Mouse (Mus musculus): Measurements from ENCODE around the gene Recql5. TPM values are rescaled to one million over a fixed set of nuclear protein-coding genes. Genes with fewer than 3 reads are reported as not detected.
"Not testable (repeated sequence)": the region's sequence is repeated elsewhere in the genome, so short reads cannot be mapped to it uniquely, and the experiment has no call there.

The Recql5 gene
- polyA plus RNA-seq, 1 experiment: 40.9 TPM

DNA sequence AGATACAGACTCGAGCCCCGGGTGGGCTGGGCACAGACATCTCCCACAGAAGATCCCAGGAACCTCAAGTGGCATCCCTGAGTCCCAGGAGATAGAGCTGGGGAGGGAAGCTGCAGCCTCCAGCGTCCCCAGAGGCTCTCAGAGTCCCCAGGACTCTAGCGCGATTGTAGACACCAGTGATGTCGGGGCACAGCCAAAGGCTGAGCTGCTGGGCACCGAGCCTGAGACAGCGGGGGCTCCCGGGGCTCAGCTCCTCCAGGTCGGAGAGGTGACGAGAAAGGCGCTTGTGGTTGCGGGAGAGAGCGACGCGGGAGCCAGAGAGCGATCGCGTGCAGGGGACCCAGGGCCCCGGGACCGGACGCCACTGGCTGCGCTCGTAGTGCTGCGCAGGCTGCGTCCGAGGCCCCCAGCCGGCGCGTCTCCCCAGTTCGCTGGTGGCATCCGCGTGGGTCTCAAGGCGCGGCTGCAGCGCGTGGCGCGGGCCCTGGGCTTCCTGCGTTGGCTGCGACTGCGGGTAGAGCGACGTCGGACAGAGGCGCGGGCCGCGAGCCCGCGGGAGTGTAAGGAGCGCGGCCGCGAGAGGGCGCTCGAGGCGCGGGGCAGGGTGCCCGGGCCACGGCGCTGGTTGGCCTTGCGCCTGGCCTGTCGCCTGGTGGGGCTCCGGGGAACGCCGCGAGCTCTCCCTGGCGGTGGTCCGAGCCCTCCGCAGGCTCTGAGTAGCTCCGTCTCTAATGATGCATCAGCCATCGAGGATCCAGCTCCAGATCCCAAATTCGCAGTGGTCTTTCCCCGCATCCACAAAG lies 73.9 kb downstream of the Recql5 start:
- Histone ChIP-seq H3K27ac (ENCODE audit: control insufficient read depth, insufficient read depth, low read depth, low read length, poor library complexity) (no peak overlapping the region), H3K4me3 (replicated peaks; ENCODE audit: control insufficient read depth, low read depth, low read length) (no peak overlapping the region), H3K4me1 (ENCODE audit: control insufficient read depth, insufficient read depth, low read length) (no peaks in the 10 kb centered on the region)
- WGBS: 3% methylated on average over 74 of the region's 75 CpGs
- TF ChIP-seq POLR2A (IDR thresholded peaks at IDR 0.05; ENCODE audit: borderline replicate concordance, control insufficient read depth, low read depth, low read length) (0 out of 2 replicates have a peak, but pooled peaks have one; percentile 23), CTCF (IDR thresholded peaks at IDR 0.05; ENCODE audit: control insufficient read depth, insufficient read depth, low read length) (peak; percentile 74)

DNA sequence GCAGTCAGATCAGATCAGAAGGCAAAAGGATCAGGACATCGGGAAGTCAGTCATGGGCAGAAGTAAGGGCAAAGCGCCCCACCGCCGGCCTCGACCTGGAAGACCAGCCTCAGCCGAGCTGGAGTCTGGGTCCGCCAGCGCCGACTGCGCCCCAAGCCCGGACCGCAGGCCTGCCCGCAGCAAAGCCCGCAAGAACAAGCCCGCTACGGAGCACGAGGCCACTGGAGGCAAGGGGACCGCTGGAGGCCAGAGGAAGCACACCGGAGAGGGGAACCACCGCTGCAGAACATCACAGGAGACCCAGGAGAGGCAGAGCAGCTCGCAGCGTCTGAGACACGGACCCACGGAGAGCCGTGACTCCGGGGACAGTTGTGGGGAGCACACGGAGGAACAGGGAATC lies 74.9 kb downstream of the Recql5 start, which contains the start of gene Myo15b:
TSS of gene Myo15b (plus strand) at position 53 of the 400 bp plus-strand sequence.
- WGBS: 6% methylated on average over 27 of the region's 27 CpGs
- H3K4me3 ChIP-seq (replicated peaks; ENCODE audit: control insufficient read depth, low read depth, low read length): no peak within 1 kb of the TSS
- TF ChIP-seq POLR2A (IDR thresholded peaks at IDR 0.05; ENCODE audit: borderline replicate concordance, control insufficient read depth, low read depth, low read length) (no peak), CTCF (IDR thresholded peaks at IDR 0.05; ENCODE audit: control insufficient read depth, insufficient read depth, low read length) (no peak)

DNA sequence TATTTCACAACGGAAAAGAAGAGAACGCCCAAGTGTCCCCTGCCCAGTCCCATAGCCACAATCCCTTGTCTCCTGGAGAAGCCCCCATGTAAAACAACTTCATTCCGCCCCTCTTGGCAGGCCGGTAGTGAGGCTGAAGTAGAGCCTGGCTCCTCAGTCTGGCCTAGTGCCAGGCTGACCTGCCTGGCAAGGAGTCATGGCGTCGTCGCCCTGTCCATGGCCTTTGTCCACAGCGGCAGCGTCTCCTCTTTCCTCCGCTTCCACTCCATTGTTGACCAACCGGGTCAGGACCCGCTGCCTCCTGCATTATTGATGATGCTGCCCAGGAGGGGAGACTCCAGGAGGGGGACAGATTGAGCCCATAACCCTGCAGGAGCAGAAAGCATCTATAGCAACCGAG lies 75.3 kb downstream of the Recql5 start:
- Histone ChIP-seq H3K4me3 (replicated peaks; ENCODE audit: control insufficient read depth, low read depth, low read length) (no peak overlapping the region), H3K4me1 (ENCODE audit: control insufficient read depth, insufficient read depth, low read length) (no peaks in the 10 kb centered on the region), H3K27ac (ENCODE audit: control insufficient read depth, insufficient read depth, low read depth, low read length, poor library complexity) (no peak overlapping the region)
- 75% methylated on average over 13 of the region's 13 CpGs for WGBS
- TF ChIP-seq POLR2A (IDR thresholded peaks at IDR 0.05; ENCODE audit: borderline replicate concordance, control insufficient read depth, low read depth, low read length) (no peak), CTCF (IDR thresholded peaks at IDR 0.05; ENCODE audit: control insufficient read depth, insufficient read depth, low read length) (no peak)

More for the DNA sequence above, 74.9 kb downstream of the Recql5 start, which contains the start of gene Myo15b:
- no peaks in the 10 kb centered on the region for H3K4me1 ChIP-seq (ENCODE audit: control insufficient read depth, insufficient read depth, low read length)
- H3K27ac ChIP-seq (ENCODE audit: control insufficient read depth, insufficient read depth, low read depth, low read length, poor library complexity): no peak within 1 kb of the TSS

DNA sequence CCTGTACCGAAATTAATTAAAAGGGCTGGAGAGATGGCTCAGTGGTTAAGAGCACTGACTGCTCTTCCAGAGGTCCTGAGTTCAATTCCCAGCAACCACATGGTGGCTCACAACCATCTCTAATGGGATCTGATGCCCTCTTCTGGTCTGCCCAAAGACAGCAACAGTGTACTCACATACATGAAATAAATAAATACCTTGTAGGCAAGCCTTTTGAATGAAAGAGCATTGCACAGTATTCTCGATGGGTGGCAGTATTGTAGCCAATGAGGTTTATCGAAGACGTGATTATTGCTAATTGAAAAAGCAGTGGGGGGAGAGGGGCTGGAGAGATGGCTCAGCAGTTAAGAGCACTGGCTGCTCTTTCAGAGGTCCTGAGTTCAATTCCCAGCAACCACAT lies 76.1 kb downstream of the Recql5 start:
- not testable (repeated sequence) for H3K27ac ChIP-seq (ENCODE audit: control insufficient read depth, insufficient read depth, low read depth, low read length, poor library complexity); H3K4me1 ChIP-seq (ENCODE audit: control insufficient read depth, insufficient read depth, low read length); H3K4me3 ChIP-seq (replicated peaks; ENCODE audit: control insufficient read depth, low read depth, low read length)
- 91% methylated on average over 4 of the region's 4 CpGs for WGBS

DNA sequence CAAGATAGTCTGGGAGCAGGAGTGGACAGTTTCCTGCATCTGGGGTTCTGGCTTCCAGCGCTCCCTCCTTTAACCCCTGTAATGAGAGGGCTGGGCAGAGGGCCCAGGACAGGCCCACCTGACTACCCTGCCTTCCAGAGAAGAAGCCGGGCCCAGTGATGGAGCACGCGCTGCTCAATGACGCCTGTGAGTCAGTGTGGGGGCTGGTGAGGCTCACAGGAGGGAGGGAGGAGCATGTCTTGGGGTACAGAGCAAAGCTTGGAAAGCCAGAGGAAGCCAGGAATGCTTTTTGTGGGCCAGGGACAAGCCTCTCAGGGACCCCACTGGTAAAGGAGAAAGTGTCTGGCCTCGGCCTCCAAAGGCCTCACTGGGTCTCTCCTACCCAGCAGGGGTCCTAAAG lies 78.6 kb downstream of the Recql5 start:
- H3K27ac ChIP-seq (ENCODE audit: control insufficient read depth, insufficient read depth, low read depth, low read length, poor library complexity): no peak overlapping the region
- WGBS: 87% methylated on average over 6 of the region's 6 CpGs
- no peak for TF ChIP-seq POLR2A (IDR thresholded peaks at IDR 0.05; ENCODE audit: borderline replicate concordance, control insufficient read depth, low read depth, low read length)
- TF ChIP-seq CTCF (IDR thresholded peaks at IDR 0.05; ENCODE audit: control insufficient read depth, insufficient read depth, low read length): no peak
- no peak overlapping the region for H3K4me3 ChIP-seq (replicated peaks; ENCODE audit: control insufficient read depth, low read depth, low read length)
- H3K4me1 ChIP-seq (ENCODE audit: control insufficient read depth, insufficient read depth, low read length): no peaks in the 10 kb centered on the region

DNA sequence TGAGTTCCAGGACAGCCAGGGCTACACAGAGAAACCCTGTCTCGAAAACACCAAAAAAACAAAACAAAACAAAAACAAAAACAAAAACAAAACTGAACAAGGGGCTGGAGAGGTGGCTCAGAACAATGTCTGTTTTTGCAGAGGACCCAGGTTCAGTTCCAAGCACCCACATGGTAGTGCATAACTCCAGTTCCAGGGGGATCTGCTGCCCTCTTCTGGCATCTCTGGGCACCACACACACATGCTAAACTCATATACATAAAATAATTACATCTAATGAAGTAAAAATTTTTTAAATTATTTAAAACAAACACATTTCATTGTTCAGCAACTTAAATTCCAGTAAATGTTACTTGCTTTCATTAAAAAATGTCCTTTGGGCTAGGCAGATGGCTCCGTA lies 87.5 kb downstream of the Recql5 start:
- TF ChIP-seq POLR2A (IDR thresholded peaks at IDR 0.05; ENCODE audit: borderline replicate concordance, control insufficient read depth, low read depth, low read length) (no peak), CTCF (IDR thresholded peaks at IDR 0.05; ENCODE audit: control insufficient read depth, insufficient read depth, low read length) (no peak)
- Histone ChIP-seq H3K4me3 (replicated peaks; ENCODE audit: control insufficient read depth, low read depth, low read length) (no peak overlapping the region), H3K4me1 (ENCODE audit: control insufficient read depth, insufficient read depth, low read length) (no peaks in the 10 kb centered on the region), H3K27ac (ENCODE audit: control insufficient read depth, insufficient read depth, low read depth, low read length, poor library complexity) (no peak overlapping the region)
- 92% methylated on average over 2 of the region's 2 CpGs for WGBS

DNA sequence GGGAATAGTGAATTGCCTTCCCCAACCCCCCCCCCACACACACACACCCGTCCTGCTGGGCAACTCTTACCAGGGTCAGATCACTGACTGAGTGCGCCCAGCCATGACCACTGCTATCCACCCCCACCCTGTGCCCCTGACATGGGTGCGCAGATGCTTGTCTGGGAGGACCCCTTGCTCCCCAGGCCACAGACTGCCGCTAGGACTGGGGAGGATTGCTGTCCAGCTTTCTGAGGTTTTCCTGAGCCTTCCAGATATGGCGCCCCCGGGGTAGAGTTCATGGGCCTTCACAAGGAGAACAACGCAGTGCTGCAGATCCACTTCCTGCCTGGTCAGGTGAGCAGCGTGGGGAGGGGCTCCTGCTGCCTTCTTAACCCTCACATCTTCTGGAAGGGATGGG lies 89.0 kb downstream of the Recql5 start:
- WGBS: 77% methylated on average over 8 of the region's 8 CpGs
- Histone ChIP-seq H3K27ac (ENCODE audit: control insufficient read depth, insufficient read depth, low read depth, low read length, poor library complexity) (no peak overlapping the region), H3K4me1 (ENCODE audit: control insufficient read depth, insufficient read depth, low read length) (no peaks in the 10 kb centered on the region), H3K4me3 (replicated peaks; ENCODE audit: control insufficient read depth, low read depth, low read length) (no peak overlapping the region)
- no peak for TF ChIP-seq CTCF (IDR thresholded peaks at IDR 0.05; ENCODE audit: control insufficient read depth, insufficient read depth, low read length)
- no peak for TF ChIP-seq POLR2A (IDR thresholded peaks at IDR 0.05; ENCODE audit: borderline replicate concordance, control insufficient read depth, low read depth, low read length)

DNA sequence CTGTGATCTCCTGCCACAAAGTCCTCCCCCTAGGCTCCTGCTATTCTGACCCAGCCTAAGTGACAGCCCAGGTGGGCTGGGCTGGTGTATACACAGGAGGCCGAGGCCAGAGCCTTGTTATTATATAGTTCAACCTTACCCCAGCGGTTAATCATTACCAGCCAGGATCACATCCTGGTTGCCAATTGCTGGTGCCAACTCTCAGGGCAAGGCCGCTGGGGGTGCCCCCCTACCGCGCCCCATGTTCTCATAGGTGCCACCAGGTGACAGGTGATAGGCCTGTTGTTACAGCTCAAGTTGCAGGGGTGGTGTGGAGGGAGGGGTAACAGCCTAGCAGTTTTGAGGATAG lies 89.4 kb downstream of the Recql5 start:
- no peaks in the 10 kb centered on the region for H3K4me1 ChIP-seq (ENCODE audit: control insufficient read depth, insufficient read depth, low read length)
- no peak overlapping the region for H3K4me3 ChIP-seq (replicated peaks; ENCODE audit: control insufficient read depth, low read depth, low read length)
- no peak for TF ChIP-seq POLR2A (IDR thresholded peaks at IDR 0.05; ENCODE audit: borderline replicate concordance, control insufficient read depth, low read depth, low read length)
- no peak for TF ChIP-seq CTCF (IDR thresholded peaks at IDR 0.05; ENCODE audit: control insufficient read depth, insufficient read depth, low read length)
- H3K27ac ChIP-seq (ENCODE audit: control insufficient read depth, insufficient read depth, low read depth, low read length, poor library complexity): no peak overlapping the region
- WGBS: 94% methylated on average over 5 of the region's 5 CpGs

All from bone marrow, adult 2 months (tissue).